Mouse (Mus musculus): ENCODE measurements around the gene Pdzd8. TPM values are rescaled to one million over a fixed set of nuclear protein-coding genes. Genes with fewer than 3 reads are reported as not detected.
A peak's percentile ranks its signal among the peaks of the same experiment; 100 is the strongest.

Gene Pdzd8
- total RNA-seq, 2 experiments from 2014 or later: 31.9 to 35.5 TPM

GRCm38 (mm10) chr19:59356843-59357595 lies 11.4 kb upstream of the Pdzd8 start:
- peak; percentile 23; the same call in 1 of the 2 replicates for ATAC-seq (replicated peaks; ENCODE audit: low FRiP score, low TSS enrichment, poor library complexity, severe bottlenecking)

- ATAC-seq (replicated peaks; ENCODE audit: low FRiP score, low TSS enrichment, poor library complexity, severe bottlenecking): no peak
These were observed 10.8 kb upstream of the Pdzd8 start for GRCm38 (mm10) chr19:59356388-59356787.

- peak; percentile 79 for ATAC-seq (replicated peaks; ENCODE audit: low FRiP score, low TSS enrichment, poor library complexity, severe bottlenecking)
These were observed 9.3 kb upstream of the Pdzd8 start for GRCm38 (mm10) chr19:59354906-59355305.

- no peak for ATAC-seq (replicated peaks; ENCODE audit: low FRiP score, low TSS enrichment, poor library complexity, severe bottlenecking)
These were observed 7.2 kb upstream of the Pdzd8 start for GRCm38 (mm10) chr19:59352760-59353159.

- ATAC-seq (replicated peaks; ENCODE audit: low FRiP score, low TSS enrichment, poor library complexity, severe bottlenecking): no peak
These were observed 5.7 kb upstream of the Pdzd8 start for GRCm38 (mm10) chr19:59351151-59351889.

- ATAC-seq (replicated peaks; ENCODE audit: low FRiP score, low TSS enrichment, poor library complexity, severe bottlenecking): no peak
These were observed 4.8 kb upstream of the Pdzd8 start for GRCm38 (mm10) chr19:59350273-59350903.

GRCm38 (mm10) chr19:59349329-59349960 lies 3.9 kb upstream of the Pdzd8 start:
- no peak for ATAC-seq (replicated peaks; ENCODE audit: low FRiP score, low TSS enrichment, poor library complexity, severe bottlenecking)

- ATAC-seq (replicated peaks; ENCODE audit: low FRiP score, low TSS enrichment, poor library complexity, severe bottlenecking): no peak
These were observed 745 bp upstream of the Pdzd8 start for GRCm38 (mm10) chr19:59346325-59346724.

GRCm38 (mm10) chr19:59345081-59345657 lies 411 bp downstream of the Pdzd8 start:
- peak; percentile 43 for ATAC-seq (replicated peaks; ENCODE audit: low FRiP score, low TSS enrichment, poor library complexity, severe bottlenecking)

GRCm38 (mm10) chr19:59344304-59344711 lies 1.3 kb downstream of the Pdzd8 start:
- peak; percentile 48 for ATAC-seq (replicated peaks; ENCODE audit: low FRiP score, low TSS enrichment, poor library complexity, severe bottlenecking)

GRCm38 (mm10) chr19:59342964-59343363 lies 2.6 kb downstream of the Pdzd8 start:
- ATAC-seq (replicated peaks; ENCODE audit: low FRiP score, low TSS enrichment, poor library complexity, severe bottlenecking): no peak

GRCm38 (mm10) chr19:59339908-59340307 lies 5.7 kb downstream of the Pdzd8 start:
- no peak for ATAC-seq (replicated peaks; ENCODE audit: low FRiP score, low TSS enrichment, poor library complexity, severe bottlenecking)

- ATAC-seq (replicated peaks; ENCODE audit: low FRiP score, low TSS enrichment, poor library complexity, severe bottlenecking): peak; percentile 64
These were observed 7.5 kb downstream of the Pdzd8 start for GRCm38 (mm10) chr19:59337872-59338681.

GRCm38 (mm10) chr19:59336655-59337054 lies 8.9 kb downstream of the Pdzd8 start:
- ATAC-seq (replicated peaks; ENCODE audit: low FRiP score, low TSS enrichment, poor library complexity, severe bottlenecking): no peak

GRCm38 (mm10) chr19:59330816-59331225 lies 14.8 kb downstream of the Pdzd8 start:
- ATAC-seq (replicated peaks; ENCODE audit: low FRiP score, low TSS enrichment, poor library complexity, severe bottlenecking): peak; percentile 94

- no peak for ATAC-seq (replicated peaks; ENCODE audit: low FRiP score, low TSS enrichment, poor library complexity, severe bottlenecking)
These were observed 23.6 kb downstream of the Pdzd8 start, which contains the start of gene Rps12-ps3 for GRCm38 (mm10) chr19:59321990-59322389. Gene Rps12-ps3, plus strand, starts transcription at chr19:59322290.

- ATAC-seq (replicated peaks; ENCODE audit: low FRiP score, low TSS enrichment, poor library complexity, severe bottlenecking): peak; percentile 80
These were observed 29.0 kb downstream of the Pdzd8 start for GRCm38 (mm10) chr19:59316571-59316970.

GRCm38 (mm10) chr19:59315308-59315707 lies 30.3 kb downstream of the Pdzd8 start:
- ATAC-seq (replicated peaks; ENCODE audit: low FRiP score, low TSS enrichment, poor library complexity, severe bottlenecking): no peak

Measured in megakaryocyte-erythroid progenitor cell, adult 5-6 weeks (primary cell).